In the genomic region with DNA sequence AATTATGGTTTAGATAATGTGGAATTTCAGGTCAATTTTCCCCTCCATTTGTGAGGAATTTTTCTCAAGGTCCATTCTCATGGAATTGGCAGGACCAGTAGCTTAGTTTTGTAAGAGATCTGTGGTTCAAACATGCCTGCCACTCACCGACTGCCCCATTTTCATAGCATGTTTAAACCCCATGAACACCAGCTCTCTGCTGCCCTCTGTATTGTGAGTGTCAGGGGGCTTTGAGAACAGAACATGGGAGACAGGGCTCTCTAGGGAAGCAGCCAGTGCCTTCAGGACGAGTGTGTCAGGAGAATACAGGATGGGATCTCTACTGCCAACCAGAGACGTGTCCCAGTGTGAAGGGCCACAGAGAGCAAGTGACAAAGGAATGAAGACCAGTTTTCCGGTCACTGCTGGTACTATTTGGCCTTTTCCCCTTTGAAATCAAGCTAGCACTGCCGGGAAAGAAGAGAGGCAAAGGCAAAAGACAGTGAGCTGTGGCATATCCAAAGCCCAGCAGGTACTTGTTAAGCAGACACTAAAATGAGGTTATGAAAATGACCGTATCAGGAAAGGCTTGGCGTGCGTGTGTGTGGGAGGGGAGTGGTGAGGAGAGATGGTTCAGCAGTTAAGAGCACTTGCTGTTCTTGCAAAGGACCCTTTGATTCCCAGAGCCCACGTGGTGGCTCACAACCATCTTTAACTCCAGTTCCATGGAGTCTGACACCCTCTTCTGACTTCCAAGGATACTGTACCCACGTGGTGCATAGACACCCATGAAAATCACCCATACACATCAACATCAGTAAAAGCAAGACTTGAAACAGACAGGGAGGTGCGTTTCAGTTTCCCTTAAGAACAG, we compare ENCODE assay signal across 20 mouse cellular contexts. TPM values are rescaled to one million over a fixed set of nuclear protein-coding genes. Genes with fewer than 3 reads are reported as not detected.
DNase-seq lines count a peak whose midpoint lies in the region; ATAC-seq and TF ChIP-seq lines count a peak whose summit lies in the region.
"Had no signal": no experiment of that assay in that cellular context is flagged by ENCODE, and none has a peak within 500 bp of the region (broad histone marks: within the 10 kb centered on the region; RNA-seq: fewer than 3 reads in every experiment).

No protein-coding gene starts in this region.

- in situ Hi-C loops in CH12.LX (cut with MboI; ENCODE audit: low pct_ligation_motif_present, low pct_unique_long_range_greater_than_20kb, low sequenced_read_pairs): no loop called here

- peak in 1 of 2 experiments; percentile 56; a peak in 2 of 4 replicates for TF ChIP-seq CTCF in CH12.LX (conservative IDR thresholded peaks at IDR 0.05 in 1 of 2, IDR thresholded peaks at IDR 0.05 in 1 of 2; ENCODE audit: low read depth in 2 of 2, low read length in 2 of 2)

- H3K4me2 ChIP-seq in CH12.LX (ENCODE audit: insufficient read depth, low read depth, poor library complexity, severe bottlenecking): no peak overlapping the region
- H3K4me2 ChIP-seq in kidney, embryonic 15.5 days: no peak overlapping the region
- H3K4me2 ChIP-seq: forebrain, embryonic 15.5 days; hindbrain, embryonic 13.5 days; lung, embryonic 15.5 days had no signal

- peak; percentile 68 for DNase-seq in heart, adult 11 months
- DNase-seq in heart, embryonic 10.5 days (ENCODE audit: low spot score): no peak
- DNase-seq in CH12.LX (ENCODE audit: extremely low read depth): no peak
- peak; percentile 57 for DNase-seq in induced T-regulatory cell, adult 2 months (ENCODE audit: low read depth)
- DNase-seq in spleen, postnatal 4 days (ENCODE audit: low spot score in 2 of 2): no peak
- DNase-seq: adrenal gland, adult 2 months; cerebellum, adult 11-12 months; cerebellum, postnatal 25 days; gastrocnemius, adult 2 months; heart, adult 18-20 months; kidney, adult 18-20 months; kidney, postnatal 4 days had no signal

- peaks cover 44% of the 10 kb centered on the region for H3K36me3 ChIP-seq in heart, embryonic 10.5 days
- H3K36me3 ChIP-seq in megakaryocyte, embryonic 14.5 days (replicated peaks; ENCODE audit: low read length): peaks cover 47% of the 10 kb centered on the region
- peaks cover 12 to 39% of the 10 kb centered on the region in 2 experiments for H3K36me3 ChIP-seq in CH12.LX (replicated peaks in 1 of 2; ENCODE audit: control insufficient read depth in 1 of 2, insufficient read depth in 1 of 2, low read length in 1 of 2)
- H3K36me3 ChIP-seq in kidney, embryonic 15.5 days: peaks cover 38% of the 10 kb centered on the region

- H3K9ac ChIP-seq in CH12.LX (ENCODE audit: insufficient read depth, low read depth): no peak overlapping the region
- no peak overlapping the region for H3K9ac ChIP-seq in kidney, embryonic 15.5 days
- H3K9ac ChIP-seq: forebrain, embryonic 15.5 days; hindbrain, embryonic 13.5 days; lung, embryonic 15.5 days had no signal

- H3K4me3 ChIP-seq in heart, embryonic 10.5 days: no peak overlapping the region
- H3K4me3 ChIP-seq in megakaryocyte, embryonic 14.5 days (replicated peaks): peak overlapping the region; percentile 23
- H3K4me3 ChIP-seq in CH12.LX (replicated peaks in 1 of 3; ENCODE audit: low read depth in 2 of 3, low read length in 2 of 3, poor library complexity in 1 of 3): no peak overlapping the region
- no peak overlapping the region for H3K4me3 ChIP-seq in kidney, embryonic 15.5 days (replicated peaks)
- H3K4me3 ChIP-seq: erythroblast, embryonic 14.5 days; forebrain, embryonic 15.5 days; gastrocnemius, adult 2 months; hindbrain, embryonic 13.5 days; lung, embryonic 15.5 days had no signal

- H3K9me3 ChIP-seq in heart, embryonic 10.5 days: no peaks in the 10 kb centered on the region
- H3K9me3 ChIP-seq in megakaryocyte, embryonic 14.5 days: no peaks in the 10 kb centered on the region
- no peaks in the 10 kb centered on the region for H3K9me3 ChIP-seq in CH12.LX (replicated peaks; ENCODE audit: low read length)
- H3K9me3 ChIP-seq in kidney, embryonic 15.5 days (replicated peaks): no peaks in the 10 kb centered on the region
- H3K9me3 ChIP-seq: forebrain, embryonic 15.5 days; G1E; hindbrain, embryonic 13.5 days; lung, embryonic 15.5 days had no signal

- H3K4me1 ChIP-seq in heart, embryonic 10.5 days: no peaks in the 10 kb centered on the region
- peaks cover 37% of the 10 kb centered on the region for H3K4me1 ChIP-seq in megakaryocyte, embryonic 14.5 days
- H3K4me1 ChIP-seq in CH12.LX (ENCODE audit: control insufficient read depth in 1 of 2, insufficient read depth in 2 of 2): peaks cover 3 to 15% of the 10 kb centered on the region in 2 experiments; a peak in 3 of 4 replicates
- no peaks in the 10 kb centered on the region for H3K4me1 ChIP-seq in kidney, embryonic 15.5 days
- H3K4me1 ChIP-seq: forebrain, embryonic 15.5 days; hindbrain, embryonic 13.5 days; lung, embryonic 15.5 days had no signal

- TF ChIP-seq EP300 in CH12.LX (IDR thresholded peaks at IDR 0.05; ENCODE audit: low read length): no peak

- ATAC-seq in megakaryocyte, adult 5-6 weeks (ENCODE audit: poor library complexity, severe bottlenecking): no peak
- no peak for ATAC-seq in kidney, embryonic 15.5 days (replicated peaks; ENCODE audit: low FRiP score)
- ATAC-seq: forebrain, embryonic 15.5 days had no signal

- no peaks in the 10 kb centered on the region for H3K79me2 ChIP-seq in CH12.LX (replicated peaks; ENCODE audit: control insufficient read depth, extremely low read depth, insufficient read depth, poor library complexity, severe bottlenecking)

- TF ChIP-seq POLR2A in CH12.LX (IDR thresholded peaks at IDR 0.05; ENCODE audit: low read depth, low read length): no peak

- peak; percentile 28 for TF ChIP-seq RAD21 in CH12.LX (IDR thresholded peaks at IDR 0.05; ENCODE audit: low read depth, low read length)

- WGBS in heart, embryonic 10.5 days: 70% methylated on average over 11 of the region's 11 CpGs
- 74% methylated on average over 11 of the region's 11 CpGs for WGBS in kidney, embryonic 15.5 days

- dilution Hi-C loops in CH12.LX (cut with MboI; ENCODE audit: extremely low pct_ligation_motif_present, extremely low pct_unique_long_range_greater_than_20kb, low sequenced_read_pairs): no loop called here

- no peaks in the 10 kb centered on the region for H3K27me3 ChIP-seq in heart, embryonic 10.5 days (ENCODE audit: insufficient read depth, poor library complexity, severe bottlenecking)
- H3K27me3 ChIP-seq in megakaryocyte, embryonic 14.5 days (replicated peaks): no peaks in the 10 kb centered on the region
- no peaks in the 10 kb centered on the region for H3K27me3 ChIP-seq in CH12.LX (replicated peaks)
- H3K27me3 ChIP-seq in kidney, embryonic 15.5 days: no peaks in the 10 kb centered on the region
- H3K27me3 ChIP-seq: forebrain, embryonic 15.5 days; hindbrain, embryonic 13.5 days; lung, embryonic 15.5 days had no signal

- H3K27ac ChIP-seq in heart, embryonic 10.5 days: no peak overlapping the region
- no peak overlapping the region for H3K27ac ChIP-seq in CH12.LX (ENCODE audit: insufficient read depth, low read depth)
- no peak overlapping the region for H3K27ac ChIP-seq in kidney, embryonic 15.5 days
- H3K27ac ChIP-seq: forebrain, embryonic 15.5 days; gastrocnemius, adult 2 months; hindbrain, embryonic 13.5 days; lung, embryonic 15.5 days had no signal

TF ChIP-seq in CH12.LX, 34 proteins besides CTCF, POLR2A, EP300 and RAD21:
- TF ChIP-seq MXI1 (IDR thresholded peaks at IDR 0.05; ENCODE audit: low read depth, low read length): no peak
- TF ChIP-seq SMC3 (IDR thresholded peaks at IDR 0.05; ENCODE audit: low read depth, low read length): peak; percentile 38

RNA-seq across cellular contexts. Expression of a gene that starts 22.3 kb away (rescaled TPM):
- polyA plus RNA-seq in heart, embryonic 10.5 days (2016; fragmentation: Nextera tagmentation; extraction: Ambion mirVana): 31.5 and 33.9 TPM in 2 replicates
- 2.5 and 5.1 TPM in 2 replicates for polyA plus RNA-seq in megakaryocyte, embryonic 14.5 days (2012; ENCODE audit: insufficient read depth, low replicate concordance)
- total RNA-seq in megakaryocyte, adult 5-6 weeks (2015): 23.3 and 23.6 TPM in 2 replicates
- total RNA-seq in megakaryocyte, adult 5-6 weeks (2017): 18.1 and 19.9 TPM in 2 replicates
- total RNA-seq in CH12.LX (2012; rRNA removed) (14.6 and 15.3 TPM in 2 replicates), CH12.LX (2014; rRNA removed) (12.9 and 13.3 TPM in 2 replicates)
- 22.5 and 23.1 TPM in 2 replicates for polyA plus RNA-seq in CH12.LX (2012; ENCODE audit: insufficient read length, low read depth)
- 34.0 and 35.2 TPM in 2 replicates for polyA plus RNA-seq in kidney, embryonic 15.5 days (2015; fragmentation: Nextera tagmentation; extraction: Ambion mirVana)

RNA-seq across cellular contexts. Expression of a gene that starts 28.7 kb away (rescaled TPM):
- 3.7 and 4.1 TPM in 2 replicates for polyA plus RNA-seq in heart, embryonic 10.5 days (2016; fragmentation: Nextera tagmentation; extraction: Ambion mirVana)
- 95.0 and 696 TPM in 2 replicates for polyA plus RNA-seq in megakaryocyte, embryonic 14.5 days (2012; ENCODE audit: insufficient read depth, low replicate concordance)
- 646 and 668 TPM in 2 replicates for total RNA-seq in megakaryocyte, adult 5-6 weeks (2015)
- 492 and 500 TPM in 2 replicates for total RNA-seq in megakaryocyte, adult 5-6 weeks (2017)
- total RNA-seq in CH12.LX (2012; rRNA removed) (334 and 519 TPM in 2 replicates), CH12.LX (2014; rRNA removed) (516 and 530 TPM in 2 replicates)
- polyA plus RNA-seq in CH12.LX (2012; ENCODE audit: insufficient read length, low read depth): 154 and 189 TPM in 2 replicates
- 8.6 and 9.9 TPM in 2 replicates for polyA plus RNA-seq in kidney, embryonic 15.5 days (2015; fragmentation: Nextera tagmentation; extraction: Ambion mirVana)

RNA-seq across cellular contexts. Expression of a gene that starts 46.1 kb away (rescaled TPM):
- 20.5 and 26.4 TPM in 2 replicates for polyA plus RNA-seq in heart, embryonic 10.5 days (2016; fragmentation: Nextera tagmentation; extraction: Ambion mirVana)
- 5.4 and 39.8 TPM in 2 replicates for polyA plus RNA-seq in megakaryocyte, embryonic 14.5 days (2012; ENCODE audit: insufficient read depth, low replicate concordance)
- total RNA-seq in megakaryocyte, adult 5-6 weeks (2015): 36.2 and 38.4 TPM in 2 replicates
- 59.8 and 61.7 TPM in 2 replicates for total RNA-seq in megakaryocyte, adult 5-6 weeks (2017)
- 145 and 208 TPM in 2 replicates for total RNA-seq in CH12.LX (2012; rRNA removed)
- total RNA-seq in CH12.LX (2014; rRNA removed): 110 and 114 TPM in 2 replicates
- 327 and 354 TPM in 2 replicates for polyA plus RNA-seq in CH12.LX (2012; ENCODE audit: insufficient read length, low read depth)
- 24.2 and 24.6 TPM in 2 replicates for polyA plus RNA-seq in kidney, embryonic 15.5 days (2015; fragmentation: Nextera tagmentation; extraction: Ambion mirVana)

Comparison
In these comparisons a context has a peak if more than half of its experiments do, and no peak if none do; other contexts are left out.
1. DNase-seq: peak in heart, adult 11 months (single experiment) and induced T-regulatory cell, adult 2 months (single experiment); none in heart, embryonic 10.5 days (single experiment), CH12.LX (single experiment) and spleen, postnatal 4 days (0 of 2).